Mouse (Mus musculus) thymus, postnatal 0 days (tissue): ENCODE measurements around the gene Lrrc18. TPM values are rescaled to one million over a fixed set of nuclear protein-coding genes. Genes with fewer than 3 reads are reported as not detected.

ENCODE experiments used
- DNase-seq: peaks from one replicate; pipeline ENCODE4 v3.0.0-alpha.2; 2015; ENCODE audit warnings: low spot score
- polyA plus RNA-seq: library from polyadenylated mRNA; unstranded; fragments of >200 nt; fragmentation: Nextera tagmentation; extraction: Ambion mirVana; gene quantifications from 2 replicates; pipeline ENCODE4 v1.2.1, GENCODE M21; 2015

The Lrrc18 gene
- polyA plus RNA-seq, result 0.52 and 0.89 TPM in 2 replicates

DNA sequence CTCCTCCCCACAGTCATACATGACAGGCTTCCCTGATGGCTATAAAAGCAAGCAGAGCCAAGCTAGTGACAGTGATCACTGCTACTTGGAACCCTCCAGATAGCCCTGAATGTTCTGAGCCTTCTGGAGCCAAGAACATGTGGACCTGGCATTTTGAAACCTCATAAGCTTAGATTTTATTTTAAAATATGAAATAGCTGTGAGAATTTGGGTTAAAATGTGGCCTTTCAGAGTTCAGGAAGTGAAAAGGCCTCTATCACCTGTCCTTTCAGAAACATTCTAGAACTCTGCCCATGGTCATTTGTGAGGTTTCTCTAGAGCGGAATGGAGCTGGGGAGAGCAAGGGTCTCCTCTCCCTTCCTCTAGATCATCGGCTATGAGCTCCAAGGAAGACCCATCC is at the start of gene Lrrc18:
Gene Lrrc18, plus strand, starts transcription at position 301 of the 400 bp plus-strand sequence.
- DNase-seq, result no peak

DNA sequence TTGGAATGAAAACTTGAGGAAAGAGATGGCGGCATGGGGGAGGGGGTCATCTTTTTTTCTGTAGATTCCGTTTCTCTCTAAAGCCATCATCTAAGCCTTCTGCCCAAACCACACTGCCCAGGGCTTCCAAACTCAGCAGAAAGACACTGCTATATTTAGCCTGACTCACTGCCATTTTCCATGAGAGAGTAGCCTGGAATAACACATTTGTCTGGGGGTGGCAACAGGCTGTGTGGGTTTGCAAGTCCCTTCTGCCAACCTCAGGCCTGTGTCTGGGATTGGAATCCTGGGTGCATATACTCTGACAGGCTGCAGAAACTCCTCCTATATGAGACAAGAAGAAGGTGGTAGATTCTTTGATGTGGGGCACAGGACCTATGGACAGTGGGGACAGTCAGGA is 43.7 kb upstream of the Lrrc18 start:
- no peak for DNase-seq

DNA sequence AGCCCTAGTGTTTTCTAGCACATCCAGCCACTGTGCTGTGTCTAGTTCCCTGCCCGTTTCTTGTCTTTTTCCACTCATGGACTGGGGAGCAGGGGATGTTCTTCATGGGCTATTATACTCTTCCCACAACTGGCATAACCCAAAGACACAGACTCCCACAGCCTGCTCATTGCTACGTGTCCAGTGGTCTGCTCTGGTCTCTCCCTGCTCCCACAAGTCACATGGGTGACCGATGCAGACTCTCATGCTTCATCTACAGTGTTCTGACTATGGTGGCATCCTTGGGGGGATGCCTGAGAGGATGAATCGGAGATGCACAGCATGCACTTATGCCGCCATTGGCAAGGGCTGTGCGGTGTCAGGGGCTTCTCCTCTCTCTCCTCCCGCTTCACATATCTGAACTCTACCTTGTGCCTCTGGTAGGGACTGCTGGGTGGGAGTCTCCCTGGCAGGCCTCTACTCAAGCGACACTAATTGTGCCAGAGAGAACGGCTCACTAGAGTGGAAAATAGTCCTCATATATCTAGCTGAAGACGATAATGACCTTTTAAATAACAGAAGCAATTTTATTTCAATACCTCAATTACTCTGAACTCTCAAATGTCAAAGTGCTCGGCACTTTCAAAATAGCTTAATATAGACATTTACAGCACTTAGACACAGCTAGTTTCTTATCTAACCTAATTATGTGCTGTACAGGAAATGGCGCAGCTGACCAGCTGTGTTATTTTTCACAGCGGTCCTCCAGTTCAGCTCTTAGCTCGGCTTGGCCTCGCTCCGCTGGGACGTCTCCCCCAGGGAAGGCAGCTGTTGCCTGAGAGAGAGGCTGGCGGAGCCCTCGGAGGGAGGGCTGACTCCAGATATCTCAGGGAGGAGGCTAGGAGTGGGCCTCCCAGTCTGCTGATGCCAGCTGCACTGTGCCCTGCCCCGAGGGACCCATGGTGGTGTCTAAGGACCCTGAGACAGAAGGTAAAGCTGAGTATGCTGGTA is 40.6 kb upstream of the Lrrc18 start:
- DNase-seq, result no peak

DNA sequence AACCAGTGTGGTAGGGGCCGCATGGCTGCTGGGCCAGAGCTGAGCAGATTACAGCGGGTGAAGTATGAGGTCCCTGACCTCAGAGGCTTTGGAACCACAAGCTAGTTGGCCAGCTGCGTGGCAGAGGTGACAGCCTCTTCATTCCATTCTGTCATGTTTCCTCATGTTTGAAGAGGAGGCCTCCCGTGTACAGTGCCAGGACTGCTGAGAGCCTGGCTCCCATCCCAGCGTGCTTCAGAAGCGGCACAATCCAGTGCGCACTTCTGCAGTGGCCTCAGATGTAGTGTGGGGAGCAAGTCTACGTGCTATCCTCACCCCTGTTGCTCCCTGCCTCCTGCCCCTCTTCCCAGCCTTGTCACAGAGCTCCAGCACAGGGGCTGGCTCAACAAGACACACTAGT is 34.7 kb upstream of the Lrrc18 start:
- DNase-seq, result no peak

DNA sequence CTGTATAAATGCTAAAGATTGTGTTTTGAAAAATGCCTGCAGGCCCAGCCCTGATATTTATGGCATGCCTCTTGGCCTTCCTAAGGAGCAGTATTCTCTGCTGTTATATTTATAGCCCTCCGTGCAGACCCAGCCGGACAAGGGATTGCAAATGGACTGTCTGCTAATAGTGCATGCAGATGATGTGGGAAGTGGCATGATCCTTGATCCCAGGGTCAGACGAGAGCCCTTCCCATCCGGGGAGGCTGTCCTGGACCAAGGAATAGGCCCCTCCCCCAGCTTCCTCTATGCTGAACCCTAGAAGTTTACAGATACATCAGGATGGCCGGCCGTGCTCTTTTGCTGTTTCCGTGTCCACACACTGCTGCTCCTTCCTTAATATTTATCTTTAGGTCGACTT is 32.5 kb upstream of the Lrrc18 start:
- no peak for DNase-seq

DNA sequence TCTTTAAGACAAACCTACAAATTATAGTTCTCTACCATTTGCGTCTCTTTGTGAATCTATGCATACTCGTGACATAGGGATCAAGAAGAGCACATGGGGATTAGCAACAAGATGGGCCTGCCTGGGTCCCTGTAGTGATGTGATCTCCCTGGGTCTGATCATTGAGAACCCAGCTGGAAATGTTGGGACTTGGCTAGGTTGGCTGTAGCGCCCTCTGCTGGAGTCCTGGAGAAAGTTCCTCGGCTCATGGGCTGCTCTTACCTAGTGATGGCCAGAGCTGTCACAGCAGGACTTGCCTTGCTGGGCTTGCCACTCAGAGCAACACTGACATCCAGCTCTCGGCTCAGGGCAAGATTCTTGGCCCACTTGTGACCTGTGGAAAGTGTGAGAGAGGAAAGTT is 30.7 kb upstream of the Lrrc18 start:
- peak; percentile 32 for DNase-seq

DNA sequence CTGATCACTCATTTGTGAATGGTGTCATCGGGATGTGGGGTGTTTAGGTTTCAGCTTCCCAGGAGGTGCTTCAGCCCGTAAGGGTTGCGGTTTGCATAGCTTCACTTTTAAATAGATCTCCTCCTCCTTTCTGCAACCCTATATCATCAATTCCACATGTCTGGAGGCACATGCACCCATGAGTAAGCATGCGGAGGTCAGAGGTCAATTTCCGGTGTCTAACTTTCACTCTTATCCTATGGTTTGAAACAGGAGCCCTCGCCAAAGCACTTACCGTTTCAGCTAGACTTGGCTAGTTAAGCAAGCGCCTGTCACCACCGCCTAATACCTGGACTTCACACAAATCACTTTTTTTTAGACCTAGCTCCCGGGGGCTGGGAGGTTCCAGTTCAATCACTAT is 26.4 kb upstream of the Lrrc18 start:
- no peak for DNase-seq

DNA sequence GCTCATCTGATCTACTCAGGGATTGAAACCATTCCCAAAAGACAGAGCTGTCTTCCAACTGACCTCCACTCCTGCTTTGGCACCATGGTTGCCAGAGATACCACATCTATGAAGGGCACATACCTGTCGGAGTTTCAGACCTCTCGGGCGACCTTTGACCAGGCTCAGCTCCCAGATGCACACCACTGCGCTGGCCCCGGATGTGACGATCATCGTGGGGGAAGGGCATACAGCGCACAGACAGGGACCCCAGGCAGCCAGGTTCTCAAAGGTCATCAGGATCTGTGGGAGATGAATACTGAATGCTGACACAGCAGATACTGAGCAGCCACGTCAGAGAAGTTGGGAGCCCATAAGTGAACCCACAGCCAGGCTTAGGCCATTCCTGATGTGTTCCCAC is 20.5 kb upstream of the Lrrc18 start:
- DNase-seq, result no peak

DNA sequence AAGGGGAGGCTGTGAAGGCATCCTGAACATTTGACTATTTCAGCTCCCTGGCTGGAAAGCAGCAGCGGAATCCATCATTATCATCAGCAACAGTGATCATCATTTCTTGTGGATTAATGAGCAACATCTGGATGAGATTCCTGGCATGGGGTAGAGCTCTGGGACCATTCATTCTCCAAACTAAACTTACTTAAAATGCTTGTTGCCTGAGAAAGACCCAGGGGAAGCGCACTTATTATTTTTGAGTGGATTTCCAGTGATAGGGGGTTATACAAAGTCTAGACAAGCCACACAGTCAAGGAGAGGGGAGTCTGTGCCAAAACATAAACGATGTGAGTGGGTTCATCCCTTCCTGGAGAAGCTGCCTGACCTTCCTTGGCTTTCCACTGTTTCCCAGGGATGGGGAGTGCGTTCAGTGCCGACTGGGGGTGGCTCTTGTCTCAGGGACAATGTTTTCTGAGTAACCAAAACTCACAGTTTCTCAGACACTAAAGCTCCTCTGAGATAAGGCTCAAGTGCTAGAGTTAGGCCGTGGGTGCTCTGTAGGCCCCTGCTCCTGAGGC is 6.9 kb upstream of the Lrrc18 start:
- DNase-seq, result no peak

DNA sequence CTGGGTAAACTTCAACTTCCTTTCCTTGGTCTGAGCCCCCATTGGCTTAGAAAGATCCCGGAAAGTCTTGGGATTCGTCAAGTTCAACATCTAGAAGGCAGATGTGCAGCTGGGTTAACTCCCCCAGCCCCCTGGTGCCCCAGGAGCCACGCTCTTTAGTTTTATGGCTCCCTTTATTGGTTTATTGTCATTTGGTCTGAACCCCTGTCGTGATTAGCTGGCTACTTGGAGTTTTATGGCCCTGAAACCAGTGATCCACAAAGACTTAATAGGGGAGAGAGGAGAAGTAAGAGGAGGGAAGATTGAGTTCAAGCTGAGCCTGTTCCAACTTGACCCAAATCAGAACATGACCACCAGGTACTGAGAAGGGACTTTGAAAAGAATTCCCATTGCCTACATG is 4.5 kb upstream of the Lrrc18 start:
- DNase-seq, result no peak

DNA sequence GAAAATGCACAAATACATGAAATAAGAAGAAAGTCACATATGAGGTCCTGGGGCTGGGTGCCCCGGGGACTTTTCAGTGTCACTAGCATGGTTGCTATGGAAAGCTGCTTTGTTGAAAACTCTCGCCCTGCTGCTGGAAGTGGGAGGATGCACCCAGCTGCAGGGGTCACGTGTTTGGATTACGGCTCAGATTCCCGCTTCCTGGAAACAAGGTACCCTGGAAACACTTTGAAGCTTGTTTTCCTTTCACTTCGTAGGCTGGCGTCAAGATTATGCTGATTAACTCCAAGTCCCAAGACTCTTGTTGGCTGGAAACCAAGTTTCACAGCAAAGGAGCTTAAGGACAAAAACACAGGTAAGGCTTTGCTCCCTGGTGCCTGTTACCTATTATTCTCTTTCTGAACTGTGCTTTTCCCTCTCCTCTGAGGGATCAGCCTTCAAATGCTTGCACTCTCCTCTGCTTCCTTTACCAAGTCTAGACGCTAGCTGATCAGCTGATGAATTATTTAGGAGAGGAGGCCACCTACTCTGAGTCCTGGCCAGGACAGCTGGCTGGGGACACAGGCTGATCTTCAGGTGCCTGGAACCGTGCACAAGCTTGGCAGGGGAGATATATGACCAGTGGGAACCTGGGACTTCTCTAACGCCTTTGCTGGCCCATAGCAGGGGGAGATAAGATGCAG is 3.9 kb downstream of the Lrrc18 start:
- no peak for DNase-seq

DNA sequence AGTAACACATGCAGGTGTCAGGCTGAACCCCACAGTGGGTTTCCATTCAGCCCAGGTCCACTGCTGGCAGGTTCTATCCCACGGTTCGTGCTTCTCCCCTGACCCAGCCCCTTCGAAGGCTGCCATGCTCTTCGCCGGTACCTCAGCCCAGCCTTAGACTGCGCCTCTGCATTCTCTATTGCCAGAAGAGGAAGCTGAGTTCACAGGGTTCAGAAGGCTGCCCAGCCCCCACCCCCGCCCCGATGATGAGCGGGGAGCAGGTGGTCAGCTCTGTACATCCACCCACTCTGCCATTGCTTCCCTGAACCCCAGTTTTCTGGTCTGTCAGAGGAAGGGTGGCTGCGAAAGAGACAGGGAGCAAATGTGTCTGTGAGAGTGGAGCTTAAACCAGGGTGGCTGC is 8.3 kb downstream of the Lrrc18 start:
- DNase-seq, result no peak

DNA sequence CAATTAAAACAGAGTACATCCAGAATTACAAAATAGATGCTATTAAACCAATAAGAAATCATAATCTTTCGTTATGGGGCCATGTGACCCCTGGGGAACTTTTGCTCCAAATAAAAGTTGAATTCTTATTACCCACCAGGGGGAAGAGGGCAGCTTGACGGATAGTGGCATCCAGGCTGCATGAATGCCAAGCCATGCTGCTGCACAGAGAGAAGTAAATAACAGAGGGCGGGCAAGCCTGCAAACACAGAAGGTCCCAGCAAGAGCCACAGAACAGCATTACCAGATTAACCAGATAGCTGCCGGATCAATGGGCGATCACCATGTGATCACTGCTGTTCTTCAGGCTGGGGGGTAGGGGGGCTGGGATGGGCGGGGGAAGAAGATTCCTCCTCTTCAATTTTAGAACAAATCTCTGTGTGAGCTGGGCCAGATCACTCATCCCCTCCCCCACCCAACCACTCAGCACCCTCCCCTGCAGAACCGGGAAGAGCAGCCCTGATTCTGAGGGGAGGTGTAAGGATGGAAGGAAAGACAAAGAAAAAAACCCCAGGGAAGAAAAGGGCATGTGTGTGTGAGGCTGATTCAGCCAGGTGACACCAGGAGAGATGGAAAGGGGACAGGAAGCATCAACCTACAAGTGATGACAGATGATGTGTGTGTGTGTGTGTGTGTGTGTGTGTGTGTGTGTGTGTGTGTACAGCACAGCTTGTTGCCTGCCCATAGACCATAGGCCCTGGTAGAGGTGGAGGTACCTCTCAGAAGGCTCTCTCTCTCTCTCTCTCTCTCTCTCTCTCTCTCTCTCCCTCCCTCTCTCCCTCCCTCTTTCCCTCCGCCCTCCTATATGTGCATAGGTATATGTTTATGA is 9.2 kb downstream of the Lrrc18 start:
- DNase-seq, result no peak

DNA sequence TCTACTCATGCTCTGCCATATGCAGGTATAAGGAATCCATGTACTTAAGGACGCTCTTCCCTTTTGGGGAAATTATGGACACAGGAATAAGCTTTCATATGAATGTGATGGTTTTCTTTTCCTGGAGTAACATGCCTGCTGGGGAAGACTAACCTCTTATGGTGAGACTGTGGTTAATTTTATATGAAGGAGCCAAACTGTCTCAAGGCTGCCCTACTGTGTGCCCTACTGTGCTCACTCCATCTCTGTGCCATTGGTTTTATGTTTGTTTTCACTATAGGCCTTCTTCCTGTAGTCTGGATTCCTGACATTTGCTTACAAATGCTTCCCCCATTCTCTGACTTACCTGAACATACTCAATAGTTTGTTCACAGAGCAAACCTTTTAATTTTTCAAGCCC is 13.9 kb downstream of the Lrrc18 start:
- no peak for DNase-seq

DNA sequence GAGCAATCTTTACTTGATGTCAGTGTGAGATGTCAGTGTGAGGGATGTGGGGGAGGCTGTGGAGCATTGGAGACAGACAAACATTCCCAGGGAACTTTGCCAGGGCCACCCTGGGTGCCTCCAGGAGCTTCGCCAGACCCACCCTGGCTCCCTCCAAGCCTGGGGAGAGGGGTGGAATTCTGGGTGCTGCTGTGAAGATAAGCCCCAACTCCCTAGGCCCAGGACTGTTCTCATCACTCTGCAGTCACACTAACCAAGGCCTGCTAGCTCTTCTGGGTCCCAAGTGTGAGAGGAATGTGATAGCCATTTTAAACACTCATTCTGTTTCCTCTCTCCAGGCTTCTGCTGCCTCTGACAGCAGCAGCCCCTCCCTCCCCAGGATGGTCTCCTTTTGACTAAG is 16.5 kb downstream of the Lrrc18 start:
- DNase-seq, result no peak

DNA sequence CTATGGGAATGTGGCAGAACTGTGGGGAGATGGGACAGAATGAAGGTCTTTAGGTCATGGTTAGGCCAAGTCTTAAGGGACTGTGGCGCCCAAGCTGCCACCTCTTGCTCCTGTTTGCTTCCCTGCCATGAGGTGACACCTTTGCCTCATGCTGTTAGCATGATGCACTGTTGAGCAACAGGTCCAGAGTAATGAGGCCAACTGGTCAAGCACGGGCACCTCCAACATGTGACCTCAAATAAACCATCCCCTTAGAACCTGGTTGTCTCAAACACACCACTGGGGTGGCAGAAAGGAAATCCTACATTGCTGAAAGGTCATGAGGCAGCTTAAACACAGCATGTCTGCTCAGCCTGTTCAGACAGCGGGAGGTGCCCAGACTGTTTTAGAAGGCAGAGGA is 27.9 kb downstream of the Lrrc18 start:
- no peak for DNase-seq

DNA sequence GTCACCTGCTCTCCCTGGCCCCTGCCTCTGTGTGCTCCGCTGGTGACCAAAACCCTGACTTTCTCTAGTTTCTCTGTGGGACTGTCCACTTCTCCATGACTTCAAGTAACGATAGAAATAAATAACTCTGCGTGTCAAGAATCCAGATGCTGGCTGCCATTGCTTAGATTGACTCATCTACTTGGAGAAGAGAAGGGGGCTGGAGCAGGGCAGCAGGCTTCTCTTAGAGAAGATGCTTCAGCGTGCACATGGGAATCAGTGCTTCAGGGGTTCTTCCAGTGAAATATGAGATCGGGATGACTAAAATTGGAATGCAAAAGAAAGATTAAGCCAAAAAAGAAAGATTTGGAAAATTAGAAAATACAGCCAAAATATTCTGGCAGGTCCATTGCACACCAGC is 28.4 kb downstream of the Lrrc18 start:
- DNase-seq, result no peak

DNA sequence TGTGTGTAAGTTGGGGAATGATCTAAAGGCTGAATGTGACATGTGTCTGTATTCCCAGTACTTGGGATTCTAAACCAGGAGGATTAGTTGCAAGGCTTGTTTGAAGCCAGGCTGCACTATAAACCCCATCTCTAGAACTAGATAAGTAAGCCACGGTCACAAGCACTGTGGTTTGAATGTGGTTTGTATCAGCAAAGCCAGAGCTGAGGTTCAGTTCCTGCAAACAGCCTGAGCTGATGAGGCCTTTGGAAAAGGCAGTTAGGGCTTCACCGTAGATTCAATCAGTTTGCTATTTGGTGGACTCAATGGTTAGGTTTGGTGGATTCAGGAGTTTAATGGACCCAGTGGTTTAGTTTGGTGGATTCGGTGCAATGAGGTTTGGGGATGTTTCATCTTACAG is 39.7 kb downstream of the Lrrc18 start:
- DNase-seq, result no peak

DNA sequence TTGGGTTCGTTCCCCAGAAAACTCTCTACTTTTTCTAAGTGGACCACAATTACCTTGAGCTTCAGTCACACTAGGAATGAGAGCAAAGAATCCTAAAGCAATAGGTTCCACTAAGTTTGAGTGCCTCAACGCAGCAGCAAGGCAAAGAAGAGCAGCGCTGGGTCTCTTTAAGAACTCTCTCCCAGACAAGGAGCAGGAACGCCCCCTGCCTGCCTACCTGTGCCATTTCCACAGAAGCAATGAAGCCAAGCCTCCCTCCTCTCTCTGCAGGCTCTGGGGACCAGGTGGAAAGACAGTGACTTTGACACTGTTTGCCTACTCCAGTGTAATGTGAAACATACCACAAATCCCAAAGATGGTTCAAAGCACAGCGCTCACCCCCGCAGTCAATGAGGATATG is 42.2 kb downstream of the Lrrc18 start:
- DNase-seq, result no peak

DNA sequence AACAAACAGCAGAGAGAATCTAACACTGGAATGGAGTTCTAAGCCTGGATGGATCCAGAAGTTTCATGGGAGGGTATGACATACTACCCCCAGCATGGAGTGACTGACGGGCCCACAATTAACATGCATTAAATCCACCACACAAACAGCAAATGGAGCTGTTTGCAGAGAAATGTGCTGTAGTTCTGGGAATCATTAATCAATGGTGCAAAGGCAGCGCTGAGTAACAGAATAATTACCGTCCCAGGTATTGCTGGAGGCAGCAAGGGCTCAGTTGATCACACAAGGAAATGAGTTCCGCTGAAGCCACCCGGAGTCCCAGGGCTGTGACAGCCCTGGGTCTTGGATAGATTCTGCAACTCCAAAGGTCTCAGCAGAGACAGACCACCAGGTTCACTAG is 44.2 kb downstream of the Lrrc18 start:
- no peak for DNase-seq

DNA sequence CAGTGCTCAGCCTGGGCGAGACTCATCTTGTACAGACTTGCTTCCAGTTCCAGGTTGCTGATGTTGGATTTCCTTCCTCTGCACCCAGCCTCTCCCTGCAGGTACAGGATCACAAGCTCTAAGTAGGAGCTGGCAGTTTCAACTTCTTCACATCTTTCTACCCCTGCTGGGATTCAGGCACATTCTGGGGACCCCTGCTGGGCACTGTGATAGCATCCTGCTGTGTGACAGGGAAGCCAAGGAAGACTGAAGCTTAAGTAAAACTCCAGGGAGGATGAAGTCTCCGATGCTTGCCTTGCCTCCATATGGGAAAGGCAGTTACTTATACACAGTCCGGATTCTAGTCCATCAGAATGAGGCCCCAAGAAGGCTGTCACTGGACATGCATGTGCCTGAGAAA is 45.6 kb downstream of the Lrrc18 start:
- no peak for DNase-seq
